Mouse (Mus musculus): ENCODE data around the gene Tubgcp5. TPM values are rescaled to one million over a fixed set of nuclear protein-coding genes. Genes with fewer than 3 reads are reported as not detected.

Tubgcp5 gene
- polyA plus RNA-seq (2017; shearing (Covaris generic)): 56.1 TPM

GRCm38 (mm10) chr7:55793952-55794603 lies at the start of gene Tubgcp5:
Gene Tubgcp5, plus strand, starts transcription at chr7:55794154.

GRCm38 (mm10) chr7:55767926-55768325 lies 26.0 kb upstream of the Tubgcp5 start, which contains the start of gene Siglech:
Gene Siglech, plus strand, starts transcription at chr7:55768178.

GRCm38 (mm10) chr7:55841445-55841844 lies 47.5 kb downstream of the Tubgcp5 start, which contains the start of gene Cyfip1:
Gene Cyfip1, plus strand, starts transcription at chr7:55841745.

Other genes with a start within 250 kb of the Tubgcp5 start
- 0.71 TPM for gene Siglech, start 26.0 kb upstream of the Tubgcp5 start, polyA plus RNA-seq (2017; shearing (Covaris generic))
- 116 TPM for gene Cyfip1, start 47.6 kb downstream of the Tubgcp5 start, polyA plus RNA-seq (2017; shearing (Covaris generic))
- 32.4 TPM for gene Nipa2, start 168.3 kb downstream of the Tubgcp5 start, polyA plus RNA-seq (2017; shearing (Covaris generic))
- 0.10 TPM for gene Nipa1, start 225.8 kb downstream of the Tubgcp5 start, polyA plus RNA-seq (2017; shearing (Covaris generic))

All from activated CD4-positive, CD25-positive, alpha-beta regulatory T cell, adult 9 weeks (primary cell).